Mouse (Mus musculus) T-helper 1 cell (primary cell): ENCODE measurements around the gene Tsks.

ENCODE experiments used
- in situ Hi-C: fragments of 300-600 bp; cut with MboI, MseI; formaldehyde crosslinking; loops from one replicate; pipeline ENCODE4 v1.15.1; 2025; ENCODE audit warnings: high pct_unique_total_duplicates

The Tsks gene

GRCm38 (mm10) chr7:44949922-44950321 lies 6.9 kb downstream of the Tsks start:
- in situ Hi-C loops, result loop anchor here (5.0 kb wide), 1 partner anchor 228 kb away; no protein-coding TSS in a partner anchor

- in situ Hi-C loops, result loop anchor here (5.0 kb wide), 1 partner anchor 230 kb away; no protein-coding TSS in a partner anchor
Measured at GRCm38 (mm10) chr7:44951960-44952359, 9.0 kb downstream of the Tsks start.

GRCm38 (mm10) chr7:44952611-44953306 lies 9.8 kb downstream of the Tsks start:
- in situ Hi-C loops, result loop anchor here (5.0 kb wide), 1 partner anchor 230 kb away; no protein-coding TSS in a partner anchor

GRCm38 (mm10) chr7:44953561-44953960 lies 10.6 kb downstream of the Tsks start:
- in situ Hi-C loops, result loop anchor here (5.0 kb wide), 1 partner anchor 231 kb away; no protein-coding TSS in a partner anchor

GRCm38 (mm10) chr7:44954091-44954885 lies 11.3 kb downstream of the Tsks start:
- in situ Hi-C loops, result loop anchor here (5.0 kb wide), 1 partner anchor 232 kb away; no protein-coding TSS in a partner anchor

GRCm38 (mm10) chr7:44955628-44956027 lies 12.6 kb downstream of the Tsks start:
- in situ Hi-C loops, result loop anchor here (5.0 kb wide), 1 partner anchor 73 kb away; no protein-coding TSS in a partner anchor

- in situ Hi-C loops, result loop anchor here (5.0 kb wide), 1 partner anchor 74 kb away; no protein-coding TSS in a partner anchor
Measured at GRCm38 (mm10) chr7:44956266-44956665, 13.3 kb downstream of the Tsks start.

GRCm38 (mm10) chr7:44957183-44957835 lies 14.3 kb downstream of the Tsks start:
- in situ Hi-C loops, result loop anchor here (5.0 kb wide), 1 partner anchor 75 kb away; no protein-coding TSS in a partner anchor

- in situ Hi-C loops, result loop anchor here (5.0 kb wide), 1 partner anchor 76 kb away; no protein-coding TSS in a partner anchor
Measured at GRCm38 (mm10) chr7:44958208-44958607, 15.2 kb downstream of the Tsks start.

- in situ Hi-C loops, result loop anchor here (5.0 kb wide), 1 partner anchor 77 kb away; no protein-coding TSS in a partner anchor
Measured at GRCm38 (mm10) chr7:44959281-44959680, 16.3 kb downstream of the Tsks start.

- in situ Hi-C loops, result loop anchor here (5.0 kb wide), 2 partner anchors 43 to 78 kb away; no protein-coding TSS in a partner anchor
Measured at GRCm38 (mm10) chr7:44959874-44960511, 17.0 kb downstream of the Tsks start.

GRCm38 (mm10) chr7:44960512-44960910 lies 17.5 kb downstream of the Tsks start:
- in situ Hi-C loops, result loop anchor here (5.0 kb wide), 1 partner anchor 43 kb away; no protein-coding TSS in a partner anchor

- in situ Hi-C loops, result loop anchor here (5.0 kb wide), 1 partner anchor 45 kb away; no protein-coding TSS in a partner anchor
Measured at GRCm38 (mm10) chr7:44962337-44962736, 19.3 kb downstream of the Tsks start.

GRCm38 (mm10) chr7:44962831-44963230 lies 19.8 kb downstream of the Tsks start:
- in situ Hi-C loops, result loop anchor here (5.0 kb wide), 1 partner anchor 46 kb away; no protein-coding TSS in a partner anchor

GRCm38 (mm10) chr7:44964990-44965389 lies 22.0 kb downstream of the Tsks start:
- in situ Hi-C loops, result loop anchor here (5.0 kb wide), 1 partner anchor 48 kb away; no protein-coding TSS in a partner anchor

GRCm38 (mm10) chr7:44965975-44966374 lies 23.0 kb downstream of the Tsks start:
- in situ Hi-C loops, result no loop called here

GRCm38 (mm10) chr7:44966638-44967037 lies 23.6 kb downstream of the Tsks start:
- in situ Hi-C loops, result no loop called here

- in situ Hi-C loops, result no loop called here
Measured at GRCm38 (mm10) chr7:44970231-44970691, 27.3 kb downstream of the Tsks start.

- in situ Hi-C loops, result no loop called here
Measured at GRCm38 (mm10) chr7:44971142-44971541, 28.1 kb downstream of the Tsks start.

GRCm38 (mm10) chr7:44973415-44974130 lies 30.6 kb downstream of the Tsks start:
- in situ Hi-C loops, result no loop called here
